Mouse (Mus musculus): ENCODE measurements around the gene Eif4g2. TPM values are rescaled to one million over a fixed set of nuclear protein-coding genes. Genes with fewer than 3 reads are reported as not detected.
A peak's percentile ranks its signal among the peaks of the same experiment; 100 is the strongest.

Eif4g2 gene
- polyA plus RNA-seq, 1 experiment from 2014 or later = 893 TPM

DNA sequence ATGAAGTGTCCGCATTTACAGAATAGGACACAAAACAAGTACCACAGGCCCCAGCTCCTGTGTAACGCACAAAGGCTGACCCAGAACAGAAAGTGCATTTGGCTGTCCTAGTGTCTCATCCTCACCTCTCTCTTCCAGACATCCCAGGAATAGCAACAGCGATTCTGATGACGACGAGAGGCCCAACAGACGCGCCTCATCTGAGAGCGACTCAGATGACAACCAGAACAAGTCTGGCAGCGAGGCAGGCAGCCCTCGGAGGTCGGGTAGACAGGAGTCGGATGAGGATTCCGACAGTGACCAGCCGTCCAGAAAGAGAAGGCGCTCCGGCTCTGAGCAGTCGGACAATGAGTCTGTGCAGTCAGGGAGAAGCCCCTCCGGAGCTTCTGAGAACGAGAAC, 27.6 kb downstream of the Eif4g2 start:
- Histone ChIP-seq H3K9me3 (ENCODE audit: control insufficient read depth, low read length) (no peaks in the 10 kb centered on the region), H3K27me3 (replicated peaks; ENCODE audit: control insufficient read depth, insufficient read depth, low read length) (no peaks in the 10 kb centered on the region), H3K4me2 (ENCODE audit: low read length) (no peak overlapping the region), H3K4me3 (ENCODE audit: low read length) (no peak overlapping the region), H3K36me3 (ENCODE audit: control insufficient read depth, insufficient read depth, low read length) (peaks cover 33% of the 10 kb centered on the region), H3K9ac (ENCODE audit: low read depth, low read length) (no peak overlapping the region), H3K27ac (ENCODE audit: low read depth, low read length) (no peak overlapping the region), H3K4me1 (ENCODE audit: control insufficient read depth, insufficient read depth, low read depth, low read length) (no peaks in the 10 kb centered on the region)
- WGBS = 96% methylated on average over 19 of the region's 19 CpGs
- no peak for ATAC-seq

GRCm38 (mm10) chr7:111049652-111050421, 33.0 kb downstream of the Eif4g2 start:
- WGBS = 56% methylated on average over 6 of the region's 6 CpGs
- no peaks in the 10 kb centered on the region for H3K4me1 ChIP-seq (ENCODE audit: control insufficient read depth, insufficient read depth, low read depth, low read length)
- H3K27me3 ChIP-seq (replicated peaks; ENCODE audit: control insufficient read depth, insufficient read depth, low read length) = no peaks in the 10 kb centered on the region
- no peak for ATAC-seq
- no peak overlapping the region for H3K4me3 ChIP-seq (ENCODE audit: low read length)
- peaks cover 36% of the 10 kb centered on the region for H3K36me3 ChIP-seq (ENCODE audit: control insufficient read depth, insufficient read depth, low read length)
- no peak overlapping the region for H3K9ac ChIP-seq (ENCODE audit: low read depth, low read length)
- no peak overlapping the region for H3K27ac ChIP-seq (ENCODE audit: low read depth, low read length)
- H3K9me3 ChIP-seq (ENCODE audit: control insufficient read depth, low read length) = no peaks in the 10 kb centered on the region
- no peak overlapping the region for H3K4me2 ChIP-seq (ENCODE audit: low read length)

GRCm38 (mm10) chr7:111048920-111049319, 33.9 kb downstream of the Eif4g2 start:
- no peaks in the 10 kb centered on the region for H3K4me1 ChIP-seq (ENCODE audit: control insufficient read depth, insufficient read depth, low read depth, low read length)
- peaks cover 38% of the 10 kb centered on the region for H3K36me3 ChIP-seq (ENCODE audit: control insufficient read depth, insufficient read depth, low read length)
- H3K27ac ChIP-seq (ENCODE audit: low read depth, low read length) = no peak overlapping the region
- H3K9ac ChIP-seq (ENCODE audit: low read depth, low read length) = no peak overlapping the region
- no peak for ATAC-seq
- 83% methylated on average over 5 of the region's 5 CpGs for WGBS
- H3K9me3 ChIP-seq (ENCODE audit: control insufficient read depth, low read length) = no peaks in the 10 kb centered on the region
- no peaks in the 10 kb centered on the region for H3K27me3 ChIP-seq (replicated peaks; ENCODE audit: control insufficient read depth, insufficient read depth, low read length)
- no peak overlapping the region for H3K4me2 ChIP-seq (ENCODE audit: low read length)
- no peak overlapping the region for H3K4me3 ChIP-seq (ENCODE audit: low read length)

DNA sequence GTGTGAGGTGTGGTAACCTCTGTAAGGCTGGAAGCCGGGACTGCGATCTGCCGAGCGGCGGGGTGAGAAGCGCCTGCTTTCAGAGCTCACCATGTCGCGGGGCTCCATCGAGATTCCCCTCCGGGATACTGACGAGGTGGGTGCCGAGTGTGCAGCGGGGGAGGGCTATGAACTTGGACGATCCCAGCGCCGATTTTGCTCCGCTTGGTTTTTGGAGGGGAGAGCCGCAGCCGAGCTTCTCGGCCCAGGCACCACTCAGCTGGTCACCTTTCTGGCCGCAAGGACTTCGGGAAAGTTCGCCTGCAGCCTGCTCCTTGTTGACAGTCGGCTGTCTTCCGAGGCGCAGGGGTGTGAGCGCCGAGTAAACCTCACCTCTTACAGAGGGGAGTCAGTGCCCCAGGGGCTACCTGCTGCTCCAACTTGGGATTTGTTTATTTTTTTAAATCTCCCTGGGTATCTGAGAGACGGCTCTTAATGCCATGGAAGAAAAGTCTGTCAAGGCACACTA, 53.7 kb downstream of the Eif4g2 start:
- Histone ChIP-seq H3K9ac (ENCODE audit: low read depth, low read length) (peak overlapping the region; percentile 82), H3K4me1 (ENCODE audit: control insufficient read depth, insufficient read depth, low read depth, low read length) (peaks cover 12% of the 10 kb centered on the region), H3K4me3 (ENCODE audit: low read length) (peak overlapping the region; percentile 94), H3K4me2 (ENCODE audit: low read length) (peak overlapping the region; percentile 79), H3K27me3 (replicated peaks; ENCODE audit: control insufficient read depth, insufficient read depth, low read length) (no peaks in the 10 kb centered on the region), H3K36me3 (ENCODE audit: control insufficient read depth, insufficient read depth, low read length) (peaks cover 5% of the 10 kb centered on the region), H3K27ac (ENCODE audit: low read depth, low read length) (peak overlapping the region; percentile 99), H3K9me3 (ENCODE audit: control insufficient read depth, low read length) (no peaks in the 10 kb centered on the region)
- 0% methylated on average over 29 of the region's 29 CpGs for WGBS
- ATAC-seq = no peak; the same call in none of the 2 replicates

DNA sequence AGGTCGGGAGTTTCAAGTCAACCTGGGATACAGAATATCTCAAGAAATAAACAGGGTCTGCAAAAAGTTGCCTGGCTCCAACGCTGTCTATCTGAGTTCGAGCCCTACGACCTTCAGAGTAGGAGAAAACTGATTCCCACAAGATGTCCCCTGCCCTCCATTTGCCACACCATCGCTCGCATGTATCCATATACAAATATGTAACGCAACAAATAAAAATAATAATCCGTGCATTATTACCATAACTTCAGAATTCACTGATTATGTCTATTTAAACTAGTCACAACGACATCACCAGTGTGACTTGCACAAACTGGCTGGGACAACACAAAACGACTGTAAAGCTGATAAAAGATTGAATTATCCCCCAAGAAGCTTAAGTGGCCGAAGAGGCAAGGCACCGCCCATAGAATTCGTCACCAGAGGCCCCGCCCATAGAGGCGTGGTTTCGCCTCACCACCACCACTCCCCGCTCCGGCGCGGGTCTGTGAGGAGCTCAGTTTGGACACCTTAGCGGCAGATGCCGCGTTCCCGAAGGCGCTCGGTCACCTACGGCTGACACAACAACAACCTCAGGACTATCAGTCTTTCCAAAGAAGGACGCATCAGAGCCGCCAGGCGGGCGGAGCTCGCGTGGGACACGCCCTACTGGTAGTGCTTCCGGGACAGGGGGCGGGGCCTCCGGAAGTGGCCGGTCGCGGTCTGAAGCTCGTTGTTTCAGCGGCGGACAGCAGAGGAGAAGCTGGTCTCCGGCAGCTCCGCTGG, 54.4 kb downstream of the Eif4g2 start, which contains the start of gene Ctr9:
Gene Ctr9 (plus strand): TSS at position 671 of the 765 bp plus-strand sequence.
- Histone ChIP-seq H3K27ac (ENCODE audit: low read depth, low read length) (peak within 1 kb of the TSS; percentile 99), H3K4me2 (ENCODE audit: low read length) (peak within 1 kb of the TSS; percentile 79), H3K9me3 (ENCODE audit: control insufficient read depth, low read length) (no peaks in the 10 kb centered on the region), H3K27me3 (replicated peaks; ENCODE audit: control insufficient read depth, insufficient read depth, low read length) (no peaks in the 10 kb centered on the region), H3K4me3 (ENCODE audit: low read length) (peak within 1 kb of the TSS; percentile 94), H3K36me3 (ENCODE audit: control insufficient read depth, insufficient read depth, low read length) (peaks cover 3% of the 10 kb centered on the region; the same call in 1 of the 2 replicates), H3K4me1 (ENCODE audit: control insufficient read depth, insufficient read depth, low read depth, low read length) (peaks cover 12% of the 10 kb centered on the region), H3K9ac (ENCODE audit: low read depth, low read length) (peak within 1 kb of the TSS; percentile 82)
- ATAC-seq = peak; percentile 98
- WGBS = 6% methylated on average over 42 of the region's 45 CpGs

DNA sequence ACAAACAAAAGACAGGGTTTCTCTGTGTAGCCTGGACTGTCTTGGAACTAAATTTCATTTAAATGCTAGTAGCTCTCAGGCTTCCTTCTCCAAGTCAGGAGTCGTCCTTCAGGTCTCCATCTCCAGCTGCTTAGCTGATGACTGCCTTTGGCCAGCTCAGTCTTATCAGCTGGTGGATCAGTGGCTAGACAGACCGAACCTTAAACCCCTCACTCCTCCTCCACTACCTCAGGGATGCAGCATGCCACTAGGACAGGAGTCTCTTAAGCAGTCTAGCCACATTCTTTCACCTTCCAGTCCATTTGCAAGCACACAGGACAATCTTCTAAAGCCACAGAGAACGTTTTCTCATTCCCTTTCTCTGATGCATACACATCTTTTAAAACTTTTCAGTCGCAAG, 57.9 kb downstream of the Eif4g2 start:
- Histone ChIP-seq H3K4me3 (ENCODE audit: low read length) (no peak overlapping the region), H3K9ac (ENCODE audit: low read depth, low read length) (no peak overlapping the region), H3K36me3 (ENCODE audit: control insufficient read depth, insufficient read depth, low read length) (no peaks in the 10 kb centered on the region), H3K9me3 (ENCODE audit: control insufficient read depth, low read length) (no peaks in the 10 kb centered on the region), H3K4me2 (ENCODE audit: low read length) (no peak overlapping the region), H3K4me1 (ENCODE audit: control insufficient read depth, insufficient read depth, low read depth, low read length) (peaks cover 8% of the 10 kb centered on the region), H3K27ac (ENCODE audit: low read depth, low read length) (no peak overlapping the region), H3K27me3 (replicated peaks; ENCODE audit: control insufficient read depth, insufficient read depth, low read length) (no peaks in the 10 kb centered on the region)
- ATAC-seq = no peak
- 76% methylated on average over 4 of the region's 4 CpGs for WGBS

DNA sequence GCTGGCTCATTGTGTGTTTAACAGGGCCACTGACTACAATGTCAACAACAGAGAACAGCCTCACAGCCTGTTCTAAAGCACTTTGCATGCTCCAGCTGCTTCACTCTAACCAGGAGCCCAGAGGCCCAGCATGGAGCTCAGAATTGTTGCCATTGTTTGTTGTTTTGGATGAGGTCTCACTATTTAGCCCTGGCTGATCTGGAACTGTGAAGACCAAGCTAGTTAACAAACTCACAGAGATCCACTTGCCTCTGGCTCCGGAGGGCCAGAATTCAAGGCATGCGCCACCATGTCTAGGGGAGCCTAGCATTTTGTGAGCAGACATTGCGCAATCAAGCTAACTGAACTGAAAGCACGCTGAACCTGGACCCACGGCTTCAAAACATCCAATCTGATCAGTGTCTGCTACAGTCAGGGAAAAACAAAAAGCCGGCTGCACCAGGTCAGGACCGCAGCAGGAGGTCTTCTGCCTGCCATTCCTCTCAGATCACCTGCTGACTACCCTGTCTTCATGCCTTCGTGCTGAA, 58.7 kb downstream of the Eif4g2 start:
- no peak for ATAC-seq
- no peaks in the 10 kb centered on the region for H3K36me3 ChIP-seq (ENCODE audit: control insufficient read depth, insufficient read depth, low read length)
- H3K27ac ChIP-seq (ENCODE audit: low read depth, low read length) = no peak overlapping the region
- no peaks in the 10 kb centered on the region for H3K27me3 ChIP-seq (replicated peaks; ENCODE audit: control insufficient read depth, insufficient read depth, low read length)
- 16% methylated on average over 8 of the region's 8 CpGs for WGBS
- no peak overlapping the region for H3K4me2 ChIP-seq (ENCODE audit: low read length)
- H3K9me3 ChIP-seq (ENCODE audit: control insufficient read depth, low read length) = no peaks in the 10 kb centered on the region
- no peak overlapping the region for H3K4me3 ChIP-seq (ENCODE audit: low read length)
- H3K4me1 ChIP-seq (ENCODE audit: control insufficient read depth, insufficient read depth, low read depth, low read length) = peaks cover 2% of the 10 kb centered on the region; the same call in 1 of the 2 replicates
- H3K9ac ChIP-seq (ENCODE audit: low read depth, low read length) = no peak overlapping the region

DNA sequence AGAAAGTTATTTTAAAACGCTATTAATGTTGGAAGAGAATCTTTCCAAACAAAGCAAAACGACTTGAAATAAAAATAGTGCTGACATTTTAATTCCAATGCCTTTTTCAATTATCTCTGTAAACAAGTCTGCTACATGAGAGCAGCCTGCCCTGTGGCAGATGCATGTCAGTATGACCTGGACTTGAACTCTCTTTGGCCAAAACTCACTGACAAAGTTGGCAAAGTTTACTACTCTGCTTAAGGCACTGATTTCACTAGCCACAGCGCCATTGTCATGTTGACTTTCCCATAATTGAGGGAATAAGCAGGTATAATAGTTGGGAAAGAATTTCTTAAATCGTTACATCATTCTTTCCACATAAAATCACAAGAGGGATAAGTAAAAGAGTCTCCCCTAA, 62.0 kb downstream of the Eif4g2 start:
- Histone ChIP-seq H3K4me1 (ENCODE audit: control insufficient read depth, insufficient read depth, low read depth, low read length) (no peaks in the 10 kb centered on the region), H3K27me3 (replicated peaks; ENCODE audit: control insufficient read depth, insufficient read depth, low read length) (no peaks in the 10 kb centered on the region), H3K4me2 (ENCODE audit: low read length) (no peak overlapping the region), H3K4me3 (ENCODE audit: low read length) (no peak overlapping the region), H3K27ac (ENCODE audit: low read depth, low read length) (no peak overlapping the region), H3K9me3 (ENCODE audit: control insufficient read depth, low read length) (no peaks in the 10 kb centered on the region), H3K9ac (ENCODE audit: low read depth, low read length) (no peak overlapping the region), H3K36me3 (ENCODE audit: control insufficient read depth, insufficient read depth, low read length) (no peaks in the 10 kb centered on the region)
- 88% methylated on average over 4 of the region's 4 CpGs for WGBS
- ATAC-seq = no peak
